Mouse (Mus musculus) left cerebral cortex, adult 2 months (tissue): Measurements from ENCODE around the gene Hs3st5. TPM values are rescaled to one million over a fixed set of nuclear protein-coding genes. Genes with fewer than 3 reads are reported as not detected.
"Not testable (repeated sequence)": the region's sequence is repeated elsewhere in the genome, so short reads cannot be mapped to it uniquely, and the experiment has no call there.

Experiments used
- DNase-seq, 2 experiments: peaks; one replicate each; pipeline ENCODE4 v3.0.0; 2021 to 2022; ENCODE audit warnings: low spot score in 2 of 2, mixed read lengths in 1 of 2; ENCODE audit errors: extremely low spot score in 1 of 2
- H3K27ac ChIP-seq: fragments of 200-600 bp; 2 replicates; pipeline ENCODE4 v1.8.1; 2022
- H3K4me3 ChIP-seq: fragments of 200-600 bp; 2 replicates; pipeline ENCODE4 v1.8.1; 2022
- CTCF ChIP-seq: fragments of 200-600 bp; IDR thresholded peaks from 2 replicates; pipeline ENCODE4 v1.8.1; 2022; ENCODE audit warnings: antibody characterized with exemption, mild to moderate bottlenecking, moderate library complexity
- intact Hi-C: fragments of 180-260 bp; cut with DNase I; formaldehyde crosslinking; loops from one replicate; pipeline ENCODE4 v1.15.1; 2025
- total RNA-seq, 2 experiments: library from RNA; stranded (reverse); gene quantifications; 2 replicates each; pipeline ENCODE4 v1.2.3; 2021

Hs3st5 gene
- total RNA-seq, 2 experiments from 2014 or later, result 6.0 to 6.1 TPM

GRCm38 (mm10) chr10:36507991-36508546 is 1.5 kb downstream of the Hs3st5 start:
- Histone ChIP-seq H3K4me3 (peak overlapping the region; percentile 77), H3K27ac (no peak overlapping the region)
- DNase-seq, result no peak
- intact Hi-C loops, result no loop called here
- TF ChIP-seq CTCF, result no peak

- no peak for TF ChIP-seq CTCF
- Histone ChIP-seq H3K27ac (no peak overlapping the region), H3K4me3 (no peak overlapping the region)
- no peak for DNase-seq
- intact Hi-C loops, result no loop called here
Measured at GRCm38 (mm10) chr10:36509477-36509876, 2.9 kb downstream of the Hs3st5 start.

- DNase-seq, result no peak
- intact Hi-C loops, result no loop called here
- no peak for TF ChIP-seq CTCF
- H3K27ac ChIP-seq, result no peak overlapping the region
- no peak overlapping the region for H3K4me3 ChIP-seq
Measured at GRCm38 (mm10) chr10:36523881-36524280, 17.3 kb downstream of the Hs3st5 start.

GRCm38 (mm10) chr10:36533633-36534335 is 27.2 kb downstream of the Hs3st5 start:
- TF ChIP-seq CTCF, result no peak
- no peak overlapping the region for H3K27ac ChIP-seq
- intact Hi-C loops, result no loop called here
- no peak overlapping the region for H3K4me3 ChIP-seq
- no peak for DNase-seq

- no peak overlapping the region for H3K27ac ChIP-seq
- no peak overlapping the region for H3K4me3 ChIP-seq
- intact Hi-C loops, result no loop called here
- DNase-seq, result no peak
- TF ChIP-seq CTCF, result peak; percentile 54
Measured at GRCm38 (mm10) chr10:36546622-36547021, 40.0 kb downstream of the Hs3st5 start.

GRCm38 (mm10) chr10:36547713-36548112 is 41.1 kb downstream of the Hs3st5 start:
- not testable (repeated sequence) for H3K27ac ChIP-seq, H3K4me3 ChIP-seq, DNase-seq
- intact Hi-C loops, result loop anchor here (2.0 kb wide), 1 partner anchor 243 kb away; no protein-coding TSS in a partner anchor

GRCm38 (mm10) chr10:36554057-36554456 is 47.4 kb downstream of the Hs3st5 start:
- intact Hi-C loops, result no loop called here

GRCm38 (mm10) chr10:36554941-36555888 is 48.6 kb downstream of the Hs3st5 start:
- no peak overlapping the region for H3K4me3 ChIP-seq
- intact Hi-C loops, result no loop called here
- no peak for TF ChIP-seq CTCF
- H3K27ac ChIP-seq, result no peak overlapping the region
- DNase-seq, result no peak

More at GRCm38 (mm10) chr10:36554057-36554456, 47.4 kb downstream of the Hs3st5 start:
- DNase-seq, result no peak
- no peak overlapping the region for H3K27ac ChIP-seq
- no peak for TF ChIP-seq CTCF
- no peak overlapping the region for H3K4me3 ChIP-seq

- Histone ChIP-seq H3K27ac (no peak overlapping the region), H3K4me3 (no peak overlapping the region)
- no peak for TF ChIP-seq CTCF
- intact Hi-C loops, result no loop called here
- no peak for DNase-seq
Measured at GRCm38 (mm10) chr10:36556128-36556527, 49.5 kb downstream of the Hs3st5 start.

- intact Hi-C loops, result no loop called here
- no peak for DNase-seq
Measured at GRCm38 (mm10) chr10:36557673-36558072, 51.1 kb downstream of the Hs3st5 start.

GRCm38 (mm10) chr10:36558736-36559135 is 52.1 kb downstream of the Hs3st5 start:
- no peak for TF ChIP-seq CTCF
- no peak for DNase-seq
- Histone ChIP-seq H3K4me3 (no peak overlapping the region), H3K27ac (no peak overlapping the region)
- intact Hi-C loops, result no loop called here

More at GRCm38 (mm10) chr10:36557673-36558072, 51.1 kb downstream of the Hs3st5 start:
- H3K4me3 ChIP-seq, result no peak overlapping the region
- peak overlapping the region; percentile 37; the same call in 1 of the 2 replicates for H3K27ac ChIP-seq
- TF ChIP-seq CTCF, result no peak

GRCm38 (mm10) chr10:36567258-36567657 is 60.6 kb downstream of the Hs3st5 start:
- intact Hi-C loops, result no loop called here
- no peak for DNase-seq
- TF ChIP-seq CTCF, result no peak
- H3K27ac ChIP-seq, result no peak overlapping the region
- H3K4me3 ChIP-seq, result no peak overlapping the region
